Mouse (Mus musculus) heart, postnatal 14 days (tissue): ENCODE results near the gene Sctr. TPM values are rescaled to one million over a fixed set of nuclear protein-coding genes. Genes with fewer than 3 reads are reported as not detected.

Experiments used
- DNase-seq, 2 experiments: peaks; one replicate each; pipeline ENCODE4 v3.0.0; 2021 to 2022
- intact Hi-C: fragments of 180-260 bp; cut with DNase I; formaldehyde crosslinking; loops from one replicate; pipeline ENCODE4 v1.15.1; 2025
- total RNA-seq, 2 experiments: library from RNA; stranded (reverse); gene quantifications; 2 replicates each; pipeline ENCODE4 v1.2.3; 2021

Sctr gene
- total RNA-seq, 2 experiments from 2014 or later, result 0.24 TPM; not detected in 1

- intact Hi-C loops, result no loop called here
- DNase-seq, result peak in 1 of 2 experiments; percentile 28
These were observed 17.8 kb downstream of the Sctr start for GRCm38 (mm10) chr1:120024331-120025049.

DNA sequence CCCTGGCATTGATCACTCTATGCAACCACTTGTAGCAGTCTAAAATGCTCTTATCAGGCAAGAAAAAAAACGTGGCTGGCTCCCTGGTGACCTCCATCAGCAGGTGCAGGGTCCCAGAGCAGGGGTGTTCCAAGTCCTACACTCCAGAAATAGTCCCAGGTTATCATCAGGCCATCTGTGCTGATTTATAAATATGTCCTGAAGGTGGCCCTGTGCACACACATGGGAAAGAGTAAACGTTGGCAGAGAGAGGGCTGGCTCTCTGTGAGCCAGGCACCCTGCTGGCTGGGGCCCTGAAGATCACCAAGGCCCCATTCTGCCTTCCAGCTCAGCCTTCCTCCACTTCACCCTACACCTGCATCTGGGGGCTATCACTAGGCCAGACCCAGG lies 18.4 kb downstream of the Sctr start:
- DNase-seq, result no peak
- intact Hi-C loops, result no loop called here

DNA sequence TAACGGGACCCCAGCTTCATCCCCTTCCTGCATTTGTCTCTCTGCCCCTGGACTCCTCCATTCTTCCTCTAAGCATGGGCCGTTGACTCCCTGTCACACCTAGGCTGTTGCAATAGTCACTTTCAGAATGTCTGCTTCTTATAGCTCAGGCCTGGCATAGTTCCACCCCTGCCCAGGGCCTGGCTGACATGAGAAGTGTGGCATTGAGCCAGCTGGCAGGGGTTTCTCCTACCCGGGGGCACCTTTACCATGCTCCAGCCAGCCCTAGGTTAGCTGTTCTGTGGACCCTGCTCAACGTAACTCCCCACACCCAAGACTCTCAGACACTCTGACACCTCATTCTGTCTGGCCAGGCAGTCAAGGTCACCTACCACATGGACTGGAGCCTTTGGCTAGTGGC lies 21.0 kb downstream of the Sctr start:
- peak; percentile 53 to 58 for DNase-seq
- intact Hi-C loops, result no loop called here

DNA sequence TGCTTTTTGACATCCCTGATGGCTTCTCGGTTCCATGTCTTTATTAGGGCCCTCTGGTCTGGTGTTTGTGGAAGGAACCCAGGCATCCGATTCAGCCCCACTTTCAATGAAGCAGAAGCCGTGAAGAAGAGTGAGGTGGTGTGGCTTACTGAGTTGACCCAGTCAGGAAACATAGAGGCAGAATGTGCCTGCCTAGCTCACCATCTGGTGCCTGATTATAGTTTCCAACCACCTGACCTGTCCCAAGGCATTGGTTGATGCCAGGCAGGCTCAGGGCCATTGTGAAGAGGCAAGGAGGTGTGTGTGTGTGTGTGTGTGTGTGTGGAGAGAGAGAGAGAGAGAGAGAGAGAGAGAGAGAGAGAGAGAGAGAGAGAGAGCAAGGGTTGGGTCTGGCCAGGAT lies 23.8 kb downstream of the Sctr start:
- intact Hi-C loops, result loop anchor here (5.0 kb wide), 1 partner anchor 122 kb away; no protein-coding TSS in a partner anchor
- no peak for DNase-seq

DNA sequence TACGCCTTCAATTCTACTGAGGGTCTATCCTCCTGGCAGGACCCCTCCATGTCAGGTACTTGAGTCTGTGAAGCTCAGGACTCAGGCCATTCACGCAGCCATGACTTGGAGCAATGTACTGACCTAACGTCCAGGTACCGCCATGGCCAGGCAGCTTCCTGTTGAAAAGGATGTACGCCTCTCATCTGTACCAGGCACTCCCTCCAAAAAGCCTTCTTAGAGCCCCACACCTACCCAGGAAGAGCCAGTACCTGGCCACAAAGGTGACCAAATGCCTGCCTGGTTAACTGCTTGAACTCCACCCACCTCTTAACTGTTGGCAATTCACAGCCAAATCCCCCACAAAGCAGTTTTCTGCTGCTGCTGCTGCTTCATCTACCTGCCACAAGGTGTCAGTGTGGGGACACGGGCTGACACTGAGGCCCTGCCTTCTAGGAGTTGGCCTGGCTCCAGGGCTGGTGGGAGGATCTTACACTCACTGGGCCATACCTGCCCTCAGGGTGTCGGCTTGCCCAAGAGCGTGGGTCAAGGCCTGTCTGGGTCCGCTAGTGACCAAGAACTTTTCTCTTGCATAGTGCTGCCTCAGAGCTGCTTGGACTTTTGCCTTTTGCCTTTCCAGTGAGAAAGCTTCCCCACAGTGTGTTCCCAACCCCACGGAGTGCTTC lies 26.2 kb downstream of the Sctr start:
- intact Hi-C loops, result loop anchor here (1.0 to 5.0 kb wide), 2 partner anchors 60 to 119 kb away; no protein-coding TSS in a partner anchor
- DNase-seq, result peak; percentile 81 to 86

GRCm38 (mm10) chr1:120033469-120033854 lies 26.8 kb downstream of the Sctr start:
- DNase-seq, result no peak
- intact Hi-C loops, result loop anchor here (1.0 to 5.0 kb wide), 2 partner anchors 60 to 119 kb away; no protein-coding TSS in a partner anchor

DNA sequence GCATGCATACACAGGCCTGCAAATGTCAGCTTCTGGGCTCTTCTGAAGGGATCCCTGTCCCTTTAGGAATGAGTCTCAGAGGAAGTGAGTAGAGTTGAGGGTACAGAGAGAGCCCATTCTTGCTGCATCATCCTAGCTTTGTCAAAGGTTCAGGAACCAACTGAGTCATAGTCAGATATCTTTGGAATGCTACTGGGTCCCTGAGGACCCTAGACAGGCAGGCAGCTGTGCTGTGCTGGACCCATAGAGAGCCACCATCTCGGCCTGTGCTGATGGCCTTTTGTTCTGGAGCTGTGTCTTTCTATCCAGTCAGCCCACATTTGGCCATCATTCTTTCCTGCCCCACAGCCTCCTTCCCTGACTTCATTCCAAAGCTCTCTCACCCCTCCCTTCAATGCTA lies 28.1 kb downstream of the Sctr start:
- no peak for DNase-seq
- intact Hi-C loops, result loop anchor here (5.0 kb wide), 1 partner anchor 118 kb away; no protein-coding TSS in a partner anchor

DNA sequence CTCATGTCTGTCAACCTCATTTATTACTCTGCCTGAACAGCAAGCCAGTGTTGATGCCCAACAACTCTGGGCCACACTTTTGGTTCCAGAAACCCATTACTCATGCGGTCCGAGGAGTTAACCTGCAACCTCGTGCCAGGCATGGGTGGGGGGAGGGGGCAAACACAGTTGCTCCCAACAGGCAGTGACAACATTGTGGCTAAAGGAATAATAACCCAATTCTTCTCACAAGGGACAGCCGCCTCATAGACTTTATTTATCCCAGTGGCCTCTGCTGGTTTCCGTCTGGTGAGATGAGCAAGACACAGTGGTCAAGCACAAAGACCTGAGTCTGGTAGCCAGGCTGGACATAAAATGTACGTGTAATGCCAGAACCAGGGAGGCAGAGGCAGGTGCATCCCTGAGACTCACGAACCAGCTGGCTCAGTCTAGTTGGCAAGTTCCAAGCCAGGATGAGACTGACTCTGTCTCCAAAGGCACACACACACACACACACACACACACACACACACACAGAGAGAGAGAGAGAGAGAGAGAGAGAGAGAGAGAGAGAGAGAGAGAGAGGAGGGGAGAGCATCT lies 28.9 kb downstream of the Sctr start:
- intact Hi-C loops, result no loop called here
- no peak for DNase-seq

DNA sequence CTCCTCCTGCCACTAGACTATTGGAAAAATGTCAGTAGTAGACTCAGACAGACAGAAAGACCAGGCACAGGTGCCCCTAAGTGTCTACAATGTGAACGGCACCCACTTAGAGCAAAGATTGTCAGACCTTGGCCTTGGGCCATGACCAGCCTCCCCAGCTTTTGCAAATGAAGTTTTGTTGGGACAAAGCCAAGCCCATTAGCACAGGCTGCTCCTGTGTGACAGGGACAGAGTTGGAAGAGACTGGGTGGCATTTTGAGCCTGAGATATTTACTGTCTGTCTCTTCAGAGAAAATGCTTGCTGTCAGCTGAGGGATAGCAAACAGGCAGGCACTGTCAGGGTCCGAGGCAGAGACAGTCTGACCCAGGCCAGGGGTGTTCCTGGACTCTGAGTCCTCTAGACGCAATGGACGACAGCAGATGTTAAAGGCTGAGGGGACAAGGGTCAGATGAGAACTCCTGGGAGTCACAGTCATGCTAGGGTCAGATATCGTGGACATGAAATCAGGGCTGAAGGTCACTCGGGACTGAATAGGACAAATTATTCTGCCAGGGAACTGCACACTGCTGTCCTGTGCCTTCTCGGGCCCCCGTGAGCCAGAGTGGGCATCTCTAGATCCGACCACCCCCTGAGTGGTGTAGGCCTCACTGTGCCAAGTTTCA lies 30.5 kb downstream of the Sctr start:
- intact Hi-C loops, result no loop called here
- DNase-seq, result peak in 1 of 2 experiments; percentile 15

GRCm38 (mm10) chr1:120038594-120038993 lies 31.9 kb downstream of the Sctr start:
- DNase-seq, result no peak
- intact Hi-C loops, result no loop called here

- DNase-seq, result no peak
- intact Hi-C loops, result no loop called here
These were observed 35.7 kb downstream of the Sctr start for GRCm38 (mm10) chr1:120042421-120042820.

DNA sequence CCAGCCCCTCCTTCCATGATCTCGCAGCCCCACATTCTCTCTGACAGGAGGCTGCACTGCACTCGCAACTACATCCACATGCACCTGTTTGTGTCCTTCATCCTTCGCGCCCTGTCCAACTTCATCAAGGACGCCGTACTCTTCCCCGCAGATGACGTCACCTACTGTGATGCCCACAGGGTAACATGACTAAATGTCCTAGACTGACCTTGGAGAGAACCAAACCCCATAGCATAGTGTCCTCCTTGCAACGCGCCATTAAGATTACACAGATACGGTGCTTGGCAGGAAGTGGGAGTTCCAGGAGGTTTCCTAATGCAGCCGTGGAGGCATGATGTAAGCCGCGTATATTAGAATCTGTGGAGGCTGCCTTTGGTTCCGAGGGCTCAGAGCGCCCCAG lies 37.9 kb downstream of the Sctr start:
- no peak for DNase-seq
- intact Hi-C loops, result no loop called here

DNA sequence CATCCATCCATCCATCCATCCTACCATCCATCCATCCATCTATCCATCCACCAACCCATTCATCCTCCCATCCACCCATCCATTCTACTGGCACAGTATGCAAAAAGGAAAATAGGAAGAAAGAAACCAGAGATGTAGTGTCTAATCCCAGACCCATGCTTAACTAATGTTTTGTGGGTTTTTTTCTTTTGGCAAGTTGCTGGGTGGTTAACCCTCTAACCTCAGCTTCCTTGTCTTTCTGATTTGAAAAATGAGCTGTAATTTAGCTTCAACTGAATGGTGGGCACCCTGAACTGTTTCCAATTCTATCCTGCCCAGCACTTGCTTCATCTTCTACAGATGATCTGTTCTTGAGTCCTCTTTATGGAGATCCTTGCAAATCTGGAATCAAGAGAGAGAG lies 40.6 kb downstream of the Sctr start:
- intact Hi-C loops, result no loop called here
- DNase-seq, result no peak

- intact Hi-C loops, result no loop called here
- DNase-seq, result no peak
These were observed 44.4 kb downstream of the Sctr start for GRCm38 (mm10) chr1:120051070-120051469.

DNA sequence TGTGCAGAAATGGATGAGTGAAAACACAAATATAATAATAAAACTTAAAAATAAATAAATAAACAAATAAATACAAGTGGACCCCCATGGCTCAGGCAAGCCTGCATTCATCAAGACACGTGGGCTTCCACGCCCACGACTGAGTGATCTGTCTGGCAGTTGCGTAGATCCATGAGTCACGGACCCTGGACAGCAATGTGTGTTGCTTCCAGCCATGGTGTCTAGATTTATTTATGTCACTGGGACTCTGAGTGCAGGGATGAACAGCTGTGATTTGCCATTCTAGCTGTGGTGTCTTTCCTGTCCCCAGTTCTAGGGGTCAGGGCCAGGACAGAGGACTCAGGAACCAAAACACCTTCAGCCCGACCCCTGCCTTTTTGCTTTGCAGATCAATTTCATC lies 48.3 kb downstream of the Sctr start:
- intact Hi-C loops, result no loop called here
- DNase-seq, result no peak

DNA sequence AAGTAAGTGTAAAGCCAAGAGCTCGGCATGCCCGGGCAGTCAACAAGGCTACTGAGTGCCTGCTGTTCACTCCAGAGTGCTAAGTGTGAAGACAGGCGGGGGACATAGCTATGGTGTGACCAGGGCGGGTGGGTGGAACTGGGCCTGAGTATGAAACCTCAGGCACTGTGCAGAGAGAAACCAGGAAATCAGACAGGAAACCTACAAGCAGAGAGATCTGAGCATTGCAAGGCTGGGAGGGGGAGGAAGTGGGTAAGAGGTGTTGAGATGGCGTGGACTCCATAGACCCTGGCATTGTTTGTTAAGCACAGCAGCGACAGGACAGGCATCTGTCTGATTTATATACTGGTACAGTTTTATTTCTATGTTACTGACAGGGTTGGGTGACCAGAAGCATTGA lies 48.8 kb downstream of the Sctr start:
- intact Hi-C loops, result no loop called here
- no peak for DNase-seq

DNA sequence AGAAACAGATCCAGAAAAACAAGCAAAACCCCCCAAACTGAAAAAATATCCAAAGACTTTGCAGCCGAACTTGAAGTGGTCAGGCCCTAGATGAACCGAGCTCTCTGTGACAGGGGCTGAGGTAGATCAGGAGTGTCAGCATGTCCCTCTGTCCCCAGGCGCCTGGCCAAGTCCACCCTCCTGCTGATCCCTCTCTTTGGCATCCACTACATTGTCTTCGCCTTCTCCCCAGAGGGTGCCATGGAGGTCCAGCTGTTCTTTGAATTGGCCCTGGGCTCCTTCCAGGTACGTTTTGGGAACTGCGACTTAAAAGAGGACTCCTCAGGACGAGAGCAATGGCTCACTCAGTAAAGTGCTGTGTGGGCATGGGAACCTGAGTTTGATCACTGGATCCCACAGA lies 49.5 kb downstream of the Sctr start:
- intact Hi-C loops, result no loop called here
- no peak for DNase-seq

- intact Hi-C loops, result no loop called here
- DNase-seq, result no peak
These were observed 50.4 kb downstream of the Sctr start for GRCm38 (mm10) chr1:120057044-120057443.

DNA sequence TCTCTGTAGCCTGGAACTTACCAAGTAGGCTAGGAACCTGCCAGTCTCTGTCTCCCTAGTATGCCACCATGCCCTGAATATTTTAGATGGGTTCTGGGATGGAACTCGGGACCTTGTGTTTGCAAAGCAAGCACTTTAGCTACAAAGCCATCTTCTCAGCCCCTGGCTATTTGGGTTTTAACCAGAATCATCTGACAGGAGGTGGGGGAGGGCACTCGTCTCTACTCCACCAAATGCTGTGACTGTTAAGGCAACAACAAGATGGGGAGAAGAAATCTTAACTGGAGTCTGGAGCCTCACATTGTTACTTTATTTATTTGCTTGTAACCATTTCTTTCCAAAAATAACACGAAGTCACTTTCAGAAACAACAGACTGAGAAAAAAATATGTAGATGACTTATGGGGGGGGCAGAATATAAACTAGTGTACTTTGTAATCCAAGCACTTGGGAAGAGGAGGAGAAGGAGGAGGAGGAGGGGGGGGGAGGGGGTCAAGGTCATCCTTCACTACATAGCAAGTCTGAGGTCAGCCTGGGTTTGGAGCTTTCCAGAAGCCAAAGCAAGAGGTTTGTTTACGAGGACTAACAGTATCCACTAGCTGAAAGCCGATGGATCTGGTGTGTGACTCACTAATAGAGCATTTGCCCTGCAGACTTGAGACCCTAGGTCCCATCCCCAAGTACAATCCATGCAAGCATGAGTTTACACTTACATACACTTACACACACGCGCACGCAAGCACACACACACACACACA lies 51.2 kb downstream of the Sctr start:
- DNase-seq, result no peak
- intact Hi-C loops, result no loop called here

GRCm38 (mm10) chr1:120060687-120061086 lies 54.0 kb downstream of the Sctr start:
- intact Hi-C loops, result no loop called here
- no peak for DNase-seq
